Mouse (Mus musculus) urinary bladder, postnatal 36 days (tissue): ENCODE results near the gene Cnksr1.
"Not testable (repeated sequence)": the region's sequence is repeated elsewhere in the genome, so short reads cannot be mapped to it uniquely, and the experiment has no call there.

Experiments used
- DNase-seq, 2 experiments: peaks; one replicate each; pipeline ENCODE4 v3.0.0; 2022; ENCODE audit warnings: low spot score in 2 of 2, mixed read lengths in 1 of 2

Gene Cnksr1

DNA sequence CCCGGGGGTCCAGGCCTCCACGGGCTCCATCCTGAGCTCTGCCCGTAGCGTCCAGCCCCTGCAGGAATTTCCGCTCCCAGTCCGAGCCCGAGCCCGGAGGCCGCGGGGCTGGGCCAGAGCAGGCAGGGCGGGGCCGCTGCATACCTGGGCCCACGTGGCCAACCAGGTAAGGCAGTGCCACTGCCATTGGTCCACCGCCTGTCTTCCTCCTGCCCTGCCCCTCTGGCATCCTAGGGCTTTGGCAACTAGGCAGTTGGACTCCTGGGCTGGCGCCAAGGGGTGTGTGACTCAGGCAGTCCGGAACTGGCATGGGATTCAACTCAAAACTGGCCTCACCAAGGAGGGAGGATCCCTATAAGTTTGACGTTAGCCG lies at the start of gene Cnksr1:
Cnksr1 (minus strand) TSS at position 121 of the 373 bp plus-strand sequence.
- DNase-seq = peak; percentile 84 to 92

DNA sequence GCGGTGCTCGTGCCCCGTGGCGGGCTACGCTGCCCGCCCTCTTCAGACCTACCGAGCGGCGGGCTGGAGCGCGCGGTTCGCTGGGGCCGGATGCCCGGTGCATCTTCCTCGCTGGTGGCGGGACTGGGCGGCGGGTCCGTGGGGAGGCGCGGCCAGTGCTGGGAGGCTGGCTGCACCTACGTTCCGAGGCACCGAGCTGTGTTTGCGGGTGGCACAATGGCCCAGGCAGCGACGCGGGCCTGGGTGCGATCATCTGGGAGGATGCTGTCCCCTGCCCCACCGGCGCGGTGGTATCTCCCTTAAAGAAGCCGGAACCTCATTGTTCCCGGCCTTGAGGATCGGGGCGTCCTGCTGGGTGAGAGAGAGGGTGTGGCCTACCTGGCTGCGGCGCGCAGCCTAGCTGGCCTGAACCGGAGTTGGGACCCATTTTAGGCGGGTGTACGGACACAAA lies 49.4 kb upstream of the Cnksr1 start, which contains the start of gene Pdik1l:
Pdik1l (minus strand) TSS at position 321 of the 451 bp plus-strand sequence.
- DNase-seq = peak; percentile 52 to 70

DNA sequence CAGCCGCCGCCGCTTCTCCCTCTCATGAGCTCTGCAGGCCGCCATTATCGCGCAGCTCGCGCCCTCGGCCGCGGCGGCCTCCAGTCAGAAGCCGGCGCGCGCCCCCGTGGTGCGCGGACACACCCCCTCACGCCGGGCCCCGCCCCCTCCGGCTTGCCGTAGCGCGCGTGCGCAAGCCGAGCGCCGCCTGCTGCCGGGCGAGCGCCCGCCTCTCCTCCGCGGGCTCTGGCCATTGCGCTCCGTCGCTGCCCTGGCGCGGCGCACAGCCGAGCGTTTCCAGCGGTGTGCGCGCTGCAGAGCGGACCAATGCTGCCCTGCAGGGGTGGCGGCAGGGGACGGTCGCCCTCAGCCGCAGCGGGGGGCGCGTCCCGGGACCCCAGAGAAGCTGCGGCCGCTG lies 49.0 kb upstream of the Cnksr1 start:
- DNase-seq = peak; percentile 95 to 98

DNA sequence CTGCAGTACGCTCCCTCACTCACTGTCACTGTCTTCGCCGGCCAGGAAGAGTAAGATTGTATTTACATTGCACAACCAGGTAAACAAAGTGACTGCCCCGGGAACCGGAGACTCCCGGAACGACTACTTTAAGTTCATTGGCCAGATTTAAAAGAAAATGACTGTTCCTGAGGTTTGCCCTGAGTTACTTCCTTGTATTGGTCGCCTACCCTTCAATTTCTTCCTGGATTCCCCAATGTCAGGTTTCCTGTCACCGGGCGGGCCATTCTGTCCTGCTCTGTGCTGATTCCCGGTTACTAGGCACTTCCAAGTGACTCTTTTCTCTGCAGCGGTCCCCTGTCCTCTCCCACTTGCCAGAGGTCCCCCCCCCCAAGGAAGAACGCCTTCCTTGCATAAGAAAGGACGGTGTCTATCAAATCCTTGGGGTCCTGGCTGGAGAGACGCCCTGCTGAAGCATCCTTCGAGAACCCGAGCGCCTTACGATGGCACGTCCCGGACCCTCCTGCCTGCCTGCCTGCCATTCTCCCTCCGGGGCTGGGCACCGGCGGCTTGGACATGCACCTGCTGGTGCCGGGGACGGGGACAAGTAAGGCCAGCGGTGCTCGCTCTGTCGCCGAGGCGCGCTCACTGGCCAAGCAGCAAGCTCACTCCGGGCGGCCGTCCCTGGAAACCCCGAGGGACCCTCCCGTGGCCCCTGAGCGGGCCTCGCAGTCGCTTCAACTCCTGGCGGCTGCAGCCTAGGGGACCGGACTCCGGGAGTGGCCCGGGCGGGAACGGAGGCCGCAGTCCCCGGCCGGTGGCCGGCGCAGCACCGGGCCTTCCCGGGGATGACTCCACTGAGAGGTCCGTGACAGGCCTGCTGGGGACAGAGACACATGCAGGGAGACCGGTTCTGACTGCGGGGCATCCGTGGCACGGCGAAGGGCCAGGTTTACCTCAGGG lies 48.3 kb upstream of the Cnksr1 start:
- DNase-seq = no peak

DNA sequence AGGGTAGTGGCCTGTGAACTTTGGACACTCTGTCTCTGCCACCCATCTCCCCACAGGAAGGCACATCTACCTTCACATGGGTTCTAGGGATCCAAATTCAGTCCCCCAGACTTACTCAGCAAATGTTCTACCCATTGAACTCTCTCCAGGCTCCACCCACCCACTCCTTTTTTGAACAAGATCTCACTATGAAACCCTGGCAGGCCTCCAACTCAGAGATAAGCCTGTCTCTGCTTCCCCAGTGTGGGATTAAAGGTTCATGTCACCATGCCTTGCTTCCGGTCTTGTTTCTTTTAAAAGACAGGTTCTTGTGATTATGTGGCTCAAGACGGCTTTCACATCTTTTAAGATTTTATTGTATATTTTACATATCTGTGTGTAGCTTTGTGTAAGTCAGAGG lies 46.7 kb upstream of the Cnksr1 start:
- no peak for DNase-seq

DNA sequence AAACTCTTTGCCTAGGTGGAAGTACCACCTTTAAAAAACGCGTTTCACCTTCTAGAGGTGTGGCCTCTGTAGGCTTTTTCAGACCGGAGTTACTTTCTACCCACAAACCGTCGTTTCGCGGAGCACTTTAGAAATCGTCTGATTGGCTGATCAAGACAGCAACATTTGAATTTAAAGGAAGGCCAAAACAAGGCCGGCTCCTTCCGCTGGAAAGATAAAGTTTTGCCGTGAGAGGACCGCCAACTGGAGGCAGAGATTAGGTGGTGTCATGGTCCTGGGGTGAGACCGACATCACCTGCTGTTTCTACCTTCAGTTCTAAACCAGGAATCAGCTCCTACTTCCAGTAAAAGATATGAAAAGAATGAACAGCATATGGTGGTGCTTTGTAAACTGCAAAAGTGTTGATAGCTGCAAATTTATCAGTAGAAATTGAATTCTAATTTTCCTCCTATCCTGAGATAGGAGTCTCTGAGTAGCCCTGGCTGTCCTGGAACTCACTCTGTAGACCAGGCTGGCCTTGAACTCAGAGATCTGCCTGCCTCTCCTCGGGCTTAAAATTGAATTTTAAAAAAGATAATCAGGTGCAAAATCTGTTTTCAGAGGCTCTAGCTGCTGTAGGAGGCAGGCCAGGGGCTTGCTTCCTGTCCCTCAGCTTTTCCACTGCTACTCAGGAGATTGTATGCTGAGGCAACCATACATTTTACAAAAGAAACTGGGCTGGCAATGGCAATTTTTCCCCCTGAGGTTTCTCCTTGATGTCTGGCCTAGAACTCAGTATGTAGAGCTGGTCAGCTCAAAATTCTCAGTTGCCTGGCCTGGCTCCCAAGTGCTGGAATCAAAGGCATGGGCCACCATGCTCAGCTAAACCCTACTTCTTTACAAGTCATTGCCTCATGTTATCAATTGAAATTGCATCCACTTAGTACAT lies 35.5 kb upstream of the Cnksr1 start:
- no peak for DNase-seq

DNA sequence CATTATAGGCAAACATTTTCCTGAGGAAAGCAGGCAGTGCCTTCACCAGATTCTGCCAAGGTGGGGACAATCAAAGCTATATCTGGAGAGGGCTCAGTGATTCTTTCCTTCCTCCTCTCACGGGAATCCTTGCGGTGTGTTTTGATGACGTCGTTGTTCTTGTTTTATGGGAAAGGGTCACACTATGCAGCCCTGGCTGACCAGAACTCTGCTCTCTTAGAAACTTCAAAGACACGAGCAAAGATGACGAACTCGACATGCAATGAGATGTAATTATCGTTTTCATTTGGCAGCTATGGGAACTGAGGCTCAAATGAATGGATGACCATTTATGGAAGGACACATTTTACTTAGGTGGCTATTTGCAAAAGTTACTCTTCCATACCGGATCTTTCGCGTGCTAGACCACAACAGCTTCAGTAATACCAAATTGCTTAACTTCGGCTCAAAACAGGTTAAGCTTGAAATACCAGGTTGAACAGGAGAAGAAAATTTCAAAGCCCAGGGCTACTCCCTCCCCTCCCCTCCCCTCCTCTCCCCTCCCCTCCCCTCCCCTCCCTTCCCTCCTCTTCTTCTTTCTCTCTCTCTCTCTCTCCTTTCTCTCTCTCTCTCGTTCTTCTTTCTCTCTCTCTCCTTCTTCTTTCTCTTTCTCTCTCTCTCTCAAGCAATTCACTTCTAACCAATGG lies 34.7 kb upstream of the Cnksr1 start:
- no peak for DNase-seq

DNA sequence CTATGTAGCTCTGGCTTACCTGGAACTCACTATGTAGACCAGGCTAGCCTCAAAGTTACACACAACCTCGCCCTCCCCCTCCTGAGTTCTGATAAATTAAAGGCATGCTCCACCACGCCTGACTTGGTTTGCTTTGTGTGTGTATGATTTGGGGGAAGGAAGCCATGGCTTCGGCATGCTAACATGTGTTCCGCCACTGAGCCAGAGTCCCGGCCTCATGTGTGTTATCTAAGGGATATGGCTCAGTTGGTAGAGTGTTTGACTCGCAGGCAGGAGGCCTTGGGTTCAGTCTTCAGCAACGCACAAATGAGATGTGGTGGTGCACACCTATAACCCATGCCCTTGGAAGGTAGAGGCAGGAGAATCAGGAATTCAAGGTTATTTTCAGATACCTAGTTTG lies 33.8 kb upstream of the Cnksr1 start:
- no peak for DNase-seq

DNA sequence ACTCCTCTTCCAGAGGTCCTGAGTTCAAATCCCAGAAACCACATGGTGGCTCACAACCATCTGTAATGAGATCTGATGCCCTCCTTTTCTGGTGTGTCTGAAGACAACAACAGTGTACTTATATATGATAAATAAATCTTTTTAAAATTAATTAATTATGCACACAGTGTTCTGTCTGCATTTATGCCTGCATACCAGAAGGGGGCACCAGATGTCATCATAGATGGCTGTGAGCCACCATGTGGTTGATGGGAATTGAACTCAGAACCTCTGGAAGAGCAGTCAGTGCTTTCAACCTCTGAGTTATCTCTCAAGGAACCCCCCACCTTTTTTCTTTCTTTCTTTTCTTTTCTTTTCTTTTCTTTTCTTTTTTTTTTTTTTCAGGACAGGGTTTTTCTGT lies 31.4 kb upstream of the Cnksr1 start:
- DNase-seq = not testable (repeated sequence)

DNA sequence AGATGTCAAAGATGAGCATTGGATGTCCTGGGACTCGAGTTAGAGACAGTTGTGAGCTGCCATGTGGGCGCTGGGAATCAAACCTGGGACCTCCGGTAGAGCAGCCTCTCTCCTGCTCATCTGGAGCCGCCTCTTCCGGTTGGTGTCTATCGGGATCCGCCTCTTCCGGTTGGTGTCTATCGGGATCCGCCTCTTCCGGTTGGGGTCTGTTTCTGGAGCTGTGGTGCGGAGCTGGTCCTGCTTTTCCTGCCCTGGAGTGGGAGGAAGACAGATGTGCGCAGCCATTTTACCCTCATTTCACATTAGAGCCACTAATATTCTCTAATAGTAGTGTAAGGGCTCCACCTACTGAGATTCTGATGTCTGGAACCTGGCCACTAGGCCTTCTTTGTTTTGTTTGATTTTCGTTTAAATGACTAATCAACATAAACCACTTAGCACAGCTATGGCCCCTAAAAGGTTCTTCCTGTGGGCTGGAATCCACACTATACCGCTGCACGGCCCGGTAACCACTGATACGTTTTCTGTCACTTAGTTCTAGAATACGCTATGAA lies 30.0 kb upstream of the Cnksr1 start:
- no peak for DNase-seq

DNA sequence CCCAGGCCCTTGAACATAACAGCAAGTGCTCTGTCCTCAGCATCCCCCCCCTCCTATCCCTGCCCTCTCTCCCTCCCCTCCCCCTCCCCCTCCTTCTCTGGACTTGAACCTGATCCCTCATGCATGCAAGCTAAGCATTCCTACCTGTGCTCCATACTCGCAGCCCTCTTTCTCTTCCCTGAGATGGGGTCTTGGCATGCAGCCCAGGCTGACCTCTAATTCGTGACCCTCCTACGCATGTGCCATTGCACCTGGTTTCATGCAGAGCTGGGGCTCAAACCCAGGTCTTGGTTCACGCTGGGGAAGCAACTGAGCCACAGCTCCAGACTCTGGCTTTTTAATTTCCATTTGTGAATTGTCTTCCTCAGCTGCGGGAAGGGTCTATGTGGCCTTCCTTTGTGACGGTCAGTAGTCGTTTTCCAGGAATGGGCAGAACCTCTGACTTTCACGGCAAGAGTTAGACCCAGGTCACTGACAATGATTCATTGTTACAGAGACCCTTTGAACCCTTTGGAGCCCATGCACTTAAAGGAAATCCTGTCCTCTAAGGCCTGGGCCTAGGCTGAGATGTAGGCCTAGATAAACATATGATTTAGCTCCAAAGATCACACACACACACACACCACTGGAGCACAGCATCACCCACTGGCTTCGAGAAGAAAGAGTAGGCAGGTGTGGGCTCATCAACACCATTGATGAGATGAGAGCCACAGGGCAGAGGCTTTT lies 27.8 kb upstream of the Cnksr1 start:
- no peak for DNase-seq

DNA sequence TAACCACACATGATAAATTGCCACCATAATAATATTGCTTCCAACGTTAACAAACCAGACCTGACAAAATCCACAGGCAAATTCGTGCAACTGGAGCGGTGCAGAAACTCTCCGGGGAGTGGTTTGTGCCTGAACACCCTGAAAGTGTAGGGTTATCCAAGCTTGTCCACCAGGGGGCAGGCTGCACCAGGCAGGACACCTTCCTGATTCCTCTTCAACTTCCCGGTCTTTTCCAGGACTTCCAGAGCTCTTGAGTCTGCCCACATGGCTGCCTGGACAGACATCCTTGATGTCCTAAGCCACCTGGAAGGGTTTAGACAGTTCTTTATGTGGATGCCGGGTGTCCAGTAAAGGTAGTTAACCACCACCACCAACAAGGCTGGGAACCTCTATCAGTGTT lies 25.0 kb upstream of the Cnksr1 start:
- peak in 1 of 2 experiments; percentile 59 for DNase-seq

DNA sequence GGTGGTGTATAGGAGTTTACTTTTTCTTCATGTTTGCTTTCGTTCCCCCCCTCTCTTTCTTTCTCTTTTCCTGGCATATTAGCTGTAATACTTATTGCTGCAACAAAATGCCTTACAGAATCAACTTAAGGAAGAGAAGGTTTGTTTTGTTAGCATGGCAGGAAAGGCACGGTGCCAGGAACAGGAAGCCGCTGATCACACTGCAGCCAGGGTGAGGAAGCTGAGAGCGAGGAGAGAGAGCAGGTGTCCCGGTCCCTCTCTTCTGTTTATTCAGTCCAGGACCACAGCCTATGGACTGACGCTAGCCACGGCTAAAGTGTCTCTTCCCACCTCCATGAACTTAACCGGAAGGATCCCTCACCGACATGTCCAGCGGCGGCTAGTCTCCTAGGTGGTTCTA lies 20.2 kb upstream of the Cnksr1 start:
- DNase-seq = no peak

DNA sequence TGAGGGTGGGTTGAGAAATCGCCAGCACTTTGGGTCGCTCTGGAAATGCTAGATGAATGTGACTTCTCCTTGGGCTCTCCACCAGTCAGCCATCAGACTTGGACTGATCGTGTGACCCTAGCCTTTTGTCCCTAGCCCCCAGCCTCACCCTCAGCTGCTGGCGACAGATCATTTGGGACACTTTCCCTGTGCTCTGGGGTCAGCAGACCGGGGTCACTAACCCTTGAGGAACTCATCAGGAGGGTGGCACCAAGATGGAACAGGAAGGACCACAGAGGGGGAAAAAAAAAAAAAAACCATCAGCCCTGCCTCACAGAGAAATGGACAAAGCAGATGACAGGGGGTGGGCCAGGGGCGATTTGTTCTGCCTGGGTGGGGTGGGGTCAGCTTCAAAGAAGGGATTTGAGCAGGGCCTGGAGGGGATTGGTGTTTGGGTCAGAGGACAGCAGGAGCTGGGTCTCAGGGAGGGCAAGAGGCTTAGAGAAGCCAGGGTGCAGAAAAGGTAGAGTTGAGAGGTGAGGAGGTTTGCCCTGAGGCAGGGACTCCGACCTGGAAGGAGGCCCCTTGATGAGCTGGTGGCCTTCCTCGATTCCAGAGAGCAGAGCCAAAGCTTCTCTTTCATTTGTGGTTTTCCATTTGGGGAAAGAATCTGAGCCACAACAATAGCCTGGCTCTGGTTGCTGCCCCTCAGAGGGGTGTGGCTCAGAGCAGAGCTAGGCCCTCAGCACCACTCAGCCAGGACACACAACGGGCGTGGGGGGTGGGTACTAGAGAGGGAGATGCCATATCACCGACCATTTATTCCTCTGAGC lies 19.2 kb upstream of the Cnksr1 start:
- no peak for DNase-seq

DNA sequence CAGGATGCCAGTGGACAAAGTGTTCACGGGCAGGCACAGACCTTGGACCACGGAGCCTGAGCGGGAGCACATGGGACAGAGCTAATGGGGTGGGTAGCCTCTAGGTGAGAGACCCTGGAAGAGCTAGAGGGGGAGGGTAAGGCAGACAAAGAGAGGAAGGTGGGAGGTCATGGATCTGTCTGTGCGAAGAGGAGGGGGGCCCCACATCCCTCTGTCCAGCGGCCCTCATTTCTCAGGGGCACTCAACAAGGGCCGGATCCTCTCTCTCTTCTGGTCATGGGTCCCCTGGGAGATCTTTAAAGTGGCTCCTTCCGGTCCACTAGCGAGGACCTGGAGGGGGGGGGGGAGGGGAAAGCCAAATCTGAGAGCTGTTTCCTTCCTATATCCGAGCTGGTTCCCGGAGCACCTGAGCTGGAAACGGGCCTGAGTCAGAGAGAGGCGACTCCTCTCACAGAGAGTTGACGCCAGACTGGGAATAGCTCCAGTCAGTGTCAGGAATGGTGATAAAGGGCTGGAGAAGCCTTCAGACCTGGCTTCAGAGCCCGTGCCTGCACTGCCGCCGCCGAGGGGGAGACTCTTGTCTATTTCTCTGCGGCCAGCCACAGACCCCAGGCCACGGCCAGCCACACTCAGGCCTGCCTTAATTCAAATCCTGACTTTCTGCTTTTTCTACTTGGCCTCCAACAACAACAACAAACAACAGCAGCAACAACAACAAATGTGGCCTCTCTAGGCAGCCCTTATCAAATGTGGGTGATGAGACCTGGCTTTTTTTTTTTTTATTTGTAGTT lies 18.4 kb upstream of the Cnksr1 start:
- DNase-seq = no peak

DNA sequence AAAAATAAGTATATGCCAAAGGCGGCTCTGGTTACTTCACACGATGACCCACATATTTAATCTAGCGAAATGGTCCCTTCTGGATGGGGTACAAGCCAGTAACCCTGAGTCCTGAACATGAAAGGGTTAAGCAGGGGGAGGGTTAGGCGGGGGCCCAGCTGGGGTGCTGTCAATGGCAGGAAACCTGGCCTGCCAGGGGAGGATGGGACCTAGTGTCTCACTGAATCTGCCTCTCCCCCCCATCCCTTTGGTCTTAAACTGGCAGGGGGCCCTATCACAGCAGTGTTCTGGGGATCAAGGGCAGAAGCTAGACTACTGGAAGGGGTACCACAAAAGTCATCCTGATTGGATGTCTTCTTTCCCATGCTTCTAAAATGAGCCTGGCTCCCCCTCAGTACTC lies 17.7 kb upstream of the Cnksr1 start:
- DNase-seq = no peak

DNA sequence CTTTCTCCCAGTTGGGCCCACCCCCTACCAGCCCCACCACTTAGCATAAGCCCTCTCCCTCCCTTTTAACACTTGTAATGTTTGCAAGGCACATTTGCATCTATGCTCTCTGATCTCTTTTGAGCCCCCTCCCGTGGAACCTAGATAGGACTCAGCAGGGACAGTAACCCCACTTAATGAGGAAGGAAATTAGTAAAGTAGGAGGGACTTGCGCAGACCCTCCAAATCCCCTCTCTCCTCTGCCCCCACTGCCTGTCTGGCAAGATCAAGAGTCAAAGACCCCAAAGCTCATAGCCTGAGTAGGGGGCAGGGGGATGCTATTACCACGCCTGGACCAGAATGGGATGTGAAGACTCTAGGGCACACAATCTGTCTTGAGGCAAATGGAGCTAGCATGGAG lies 16.6 kb upstream of the Cnksr1 start:
- DNase-seq = no peak

DNA sequence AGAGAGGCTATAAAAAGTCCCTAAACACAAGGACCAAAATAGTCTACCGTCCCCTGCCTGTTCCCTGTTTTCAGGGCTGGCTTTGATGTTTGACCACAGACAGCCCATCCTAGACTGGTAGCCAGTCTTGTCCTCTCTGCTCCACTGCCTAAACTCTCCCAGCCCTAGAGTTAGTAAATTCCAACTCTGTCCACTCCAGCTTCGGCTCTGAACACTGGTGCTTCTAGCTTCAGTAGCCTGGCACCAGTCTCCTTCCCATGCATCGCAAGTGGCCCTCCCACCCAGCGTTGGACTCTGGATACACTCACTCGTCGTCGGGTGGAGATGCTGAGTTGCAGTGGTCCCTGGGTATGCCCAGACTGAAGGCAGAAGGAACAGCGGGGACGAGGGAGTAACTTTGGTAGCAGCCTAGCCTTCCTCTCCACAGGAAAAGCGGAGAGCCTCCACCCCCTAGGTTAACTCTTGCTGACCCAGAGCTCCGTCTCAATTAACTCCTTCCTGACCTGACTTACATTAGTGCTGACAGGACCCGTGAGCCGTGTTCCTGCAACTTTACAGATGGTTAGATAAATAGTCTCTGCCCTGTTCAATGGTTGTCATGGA lies 15.6 kb upstream of the Cnksr1 start, which contains the start of gene Grrp1:
Grrp1 (minus strand) TSS at position 385 of the 603 bp plus-strand sequence.
- DNase-seq = no peak
